Mouse (Mus musculus): Measurements from ENCODE around the gene Plod2.

- no peak for TF ChIP-seq CTCF (conservative IDR thresholded peaks at IDR 0.05 in 1 of 2, IDR thresholded peaks at IDR 0.05 in 1 of 2; ENCODE audit: low read depth in 2 of 2, low read length in 2 of 2)
- TF ChIP-seq TBP (conservative IDR thresholded peaks at IDR 0.05; ENCODE audit: low read depth, low read length): no peak
- no peak for TF ChIP-seq ZC3H11A (IDR thresholded peaks at IDR 0.05; ENCODE audit: low read depth, low read length)
- TF ChIP-seq ETS1 (conservative IDR thresholded peaks at IDR 0.05; ENCODE audit: low read depth, low read length): no peak
- TF ChIP-seq POLR2A (IDR thresholded peaks at IDR 0.05; ENCODE audit: low read depth, low read length): no peak
Measured at GRCm38 (mm10) chr9:92586025-92586424, 44.0 kb downstream of the Plod2 start.

All from CH12.LX (cell line).